Mouse (Mus musculus) ES-E14 (cell line): Measurements from ENCODE around the gene Dagla.

Experiments used
- CHD2 ChIP-seq: IDR thresholded peaks from 2 replicates; pipeline ENCODE4 v1.6.1; 2014; ENCODE audit warnings: mild to moderate bottlenecking, low read depth, low read length, inconsistent platforms
- MAFK ChIP-seq: IDR thresholded peaks from 2 replicates; pipeline ENCODE4 v1.6.1; 2014; ENCODE audit warnings: mild to moderate bottlenecking, low read depth, low read length, inconsistent platforms; ENCODE audit not compliant: insufficient read depth

DNA sequence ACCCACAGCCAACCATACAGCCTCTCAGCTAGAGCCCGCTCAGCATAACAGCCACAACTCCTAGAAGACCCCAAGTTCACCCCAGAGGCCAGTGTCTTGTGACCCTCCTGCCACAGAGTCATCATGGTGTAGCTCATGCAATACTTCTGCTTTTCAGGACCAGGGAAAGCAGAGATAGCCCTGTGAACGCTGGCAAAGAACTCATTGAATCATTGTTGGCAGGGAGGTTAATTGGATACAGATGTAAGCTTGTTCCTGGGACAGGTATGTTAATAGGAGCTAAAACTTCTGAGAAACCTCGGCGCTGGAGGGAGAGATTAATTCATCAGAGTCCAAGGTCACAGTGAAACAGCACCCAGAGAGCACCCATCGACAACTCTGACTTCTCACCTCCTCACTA, 36.0 kb upstream of the Dagla start:
- TF ChIP-seq MAFK: no peak
- no peak for TF ChIP-seq CHD2
